Mouse (Mus musculus) CH12.LX (cell line): ENCODE data around the gene Sgsh. TPM values are rescaled to one million over a fixed set of nuclear protein-coding genes. Genes with fewer than 3 reads are reported as not detected.

ENCODE experiments used
- DNase-seq: peaks from one replicate; pipeline ENCODE4 v3.0.0-alpha.2; 2013; ENCODE audit errors: extremely low read depth
- H3K27ac ChIP-seq: 2 replicates; pipeline ENCODE4 v1.5.1; 2012; ENCODE audit warnings: low read depth, mild to moderate bottlenecking, control low read depth, moderate library complexity; ENCODE audit not compliant: insufficient read depth
- H3K27me3 ChIP-seq: replicated peaks from 2 replicates; pipeline ENCODE3; 2012; ENCODE audit warnings: inconsistent platforms
- H3K36me3 ChIP-seq, 2 experiments: replicated peaks in 1 of 2; 2 replicates each; pipeline versions ENCODE3 to v1.6.1; 2012; ENCODE audit warnings: inconsistent platforms in 1 of 2, low read length in 1 of 2, mild to moderate bottlenecking in 1 of 2, mixed read lengths in 1 of 2, moderate library complexity in 1 of 2; ENCODE audit not compliant: control insufficient read depth in 1 of 2, insufficient read depth in 1 of 2
- H3K4me1 ChIP-seq, 2 experiments: 2 replicates each; pipeline ENCODE4 v1.6.1; 2012; ENCODE audit warnings: inconsistent platforms in 1 of 2, moderate library complexity in 1 of 2; ENCODE audit not compliant: insufficient read depth in 2 of 2, control insufficient read depth in 1 of 2
- H3K4me2 ChIP-seq: 2 replicates; pipeline ENCODE4 v1.6.1; 2012; ENCODE audit warnings: low read depth, mild to moderate bottlenecking, control low read depth; ENCODE audit not compliant: poor library complexity, insufficient read depth, severe bottlenecking
- H3K4me3 ChIP-seq, 3 experiments: fragments of 150-350 bp in 1 of 3; sonication (generic) in 1 of 3; replicated peaks in 1 of 3; 2 replicates each; pipeline versions ENCODE3 to v1.5.1; 2011 to 2012; ENCODE audit warnings: low read depth in 2 of 3, low read length in 2 of 3, mild to moderate bottlenecking in 2 of 3, moderate library complexity in 2 of 3, control low read depth in 1 of 3, improper control_type of control experiment in 1 of 3, inconsistent platforms in 1 of 3, mixed read lengths in 1 of 3; ENCODE audit not compliant: poor library complexity in 1 of 3
- H3K79me2 ChIP-seq: replicated peaks from 2 replicates; pipeline ENCODE4 v1.6.1; 2012; ENCODE audit warnings: mild to moderate bottlenecking, moderate library complexity; ENCODE audit not compliant: control insufficient read depth, poor library complexity, insufficient read depth, severe bottlenecking; ENCODE audit errors: extremely low read depth
- H3K9ac ChIP-seq: 2 replicates; pipeline ENCODE4 v1.6.1; 2012; ENCODE audit warnings: low read depth, mild to moderate bottlenecking, control low read depth, moderate library complexity; ENCODE audit not compliant: insufficient read depth
- H3K9me3 ChIP-seq: replicated peaks from 2 replicates; pipeline ENCODE3; 2012; ENCODE audit warnings: low read length, inconsistent platforms, mixed read lengths
- BHLHE40 ChIP-seq: IDR thresholded peaks from 2 replicates; pipeline ENCODE4 v1.6.1; 2011; ENCODE audit warnings: mild to moderate bottlenecking, low read depth, low read length, improper control_type of control experiment
- CHD1 ChIP-seq: IDR thresholded peaks from 2 replicates; pipeline ENCODE4 v1.6.1; 2012; ENCODE audit warnings: low read depth, low read length, improper control_type of control experiment, inconsistent platforms
- CTCF ChIP-seq, 2 experiments: IDR thresholded peaks in 1 of 2; conservative IDR thresholded peaks in 1 of 2; 2 replicates each; pipeline ENCODE4 v1.5.1; 2011 to 2012; ENCODE audit warnings: low read depth in 2 of 2, low read length in 2 of 2, improper control_type of control experiment in 1 of 2, inconsistent platforms in 1 of 2, mild to moderate bottlenecking in 1 of 2, moderate library complexity in 1 of 2
- GABPA ChIP-seq: IDR thresholded peaks from 2 replicates; pipeline ENCODE4 v1.6.1; 2012; ENCODE audit warnings: low read depth, low read length, improper control_type of control experiment, inconsistent platforms; ENCODE audit not compliant: insufficient replicate concordance
- IRF4 ChIP-seq: IDR thresholded peaks from 2 replicates; pipeline ENCODE4 v1.6.1; 2014; ENCODE audit warnings: low read depth, mild to moderate bottlenecking, inconsistent platforms, low read length, improper control_type of control experiment
- JUND ChIP-seq: conservative IDR thresholded peaks from 2 replicates; pipeline ENCODE4 v1.6.1; 2011; ENCODE audit warnings: low read depth, low read length, improper control_type of control experiment
- MAFK ChIP-seq: IDR thresholded peaks from 2 replicates; pipeline ENCODE4 v1.6.1; 2011; ENCODE audit warnings: low read length, improper control_type of control experiment; ENCODE audit not compliant: insufficient replicate concordance
- MAZ ChIP-seq: IDR thresholded peaks from 2 replicates; pipeline ENCODE4 v1.6.1; 2012; ENCODE audit warnings: low read depth, mild to moderate bottlenecking, inconsistent platforms, low read length, improper control_type of control experiment, moderate library complexity
- MXI1 ChIP-seq: IDR thresholded peaks from 2 replicates; pipeline ENCODE4 v1.6.1; 2011; ENCODE audit warnings: mild to moderate bottlenecking, low read depth, low read length, improper control_type of control experiment
- NELFE ChIP-seq: IDR thresholded peaks from 2 replicates; pipeline ENCODE4 v1.6.1; 2011; ENCODE audit warnings: low read depth, low read length, improper control_type of control experiment
- NRF1 ChIP-seq: IDR thresholded peaks from 2 replicates; pipeline ENCODE4 v1.6.1; 2014; ENCODE audit warnings: low read depth, mild to moderate bottlenecking, inconsistent platforms, low read length, improper control_type of control experiment, moderate library complexity
- POLR2A ChIP-seq: IDR thresholded peaks from 2 replicates; pipeline ENCODE4 v1.6.1; 2011; ENCODE audit warnings: low read depth, mild to moderate bottlenecking, improper control_type of control experiment, low read length
- POLR2AphosphoS2 ChIP-seq: IDR thresholded peaks from 2 replicates; pipeline ENCODE4 v1.6.1; 2011; ENCODE audit warnings: low read depth, low read length, improper control_type of control experiment
- RAD21 ChIP-seq: IDR thresholded peaks from 2 replicates; pipeline ENCODE4 v1.6.1; 2011; ENCODE audit warnings: low read depth, mild to moderate bottlenecking, low read length, improper control_type of control experiment, moderate library complexity
- RCOR1 ChIP-seq: conservative IDR thresholded peaks from 2 replicates; pipeline ENCODE4 v1.6.1; 2012; ENCODE audit warnings: low read depth, mild to moderate bottlenecking, inconsistent platforms, low read length, improper control_type of control experiment
- SMC3 ChIP-seq: IDR thresholded peaks from 2 replicates; pipeline ENCODE4 v1.6.1; 2011; ENCODE audit warnings: low read depth, low read length, improper control_type of control experiment
- TBP ChIP-seq: conservative IDR thresholded peaks from 2 replicates; pipeline ENCODE4 v1.6.1; 2011; ENCODE audit warnings: low read depth, low read length, improper control_type of control experiment
- TCF12 ChIP-seq: IDR thresholded peaks from 2 replicates; pipeline ENCODE4 v1.6.1; 2014; ENCODE audit warnings: low read depth, mild to moderate bottlenecking, inconsistent platforms, low read length, improper control_type of control experiment
- ZC3H11A ChIP-seq: IDR thresholded peaks from 2 replicates; pipeline ENCODE4 v1.6.1; 2012; ENCODE audit warnings: low read depth, mild to moderate bottlenecking, inconsistent platforms, low read length, improper control_type of control experiment
- ZMIZ1 ChIP-seq: IDR thresholded peaks from 2 replicates; pipeline ENCODE4 v1.6.1; 2012; ENCODE audit warnings: low read depth, mild to moderate bottlenecking, inconsistent platforms, low read length, improper control_type of control experiment
- ZNF384 ChIP-seq: IDR thresholded peaks from 2 replicates; pipeline ENCODE4 v1.6.1; 2012; ENCODE audit warnings: low read depth, low read length, improper control_type of control experiment, inconsistent platforms
- dilution Hi-C: fragments of 300-500 bp; cut with MboI; formaldehyde crosslinking; loops from 2 replicates; pipeline ENCODE4 v1.14.3; 2020; ENCODE audit warnings: low sequenced_read_pairs; ENCODE audit not compliant: extremely low pct_unique_long_range_greater_than_20kb, extremely low pct_ligation_motif_present
- in situ Hi-C: fragments of 300-500 bp; cut with MboI; formaldehyde crosslinking; loops from 3 replicates; pipeline ENCODE4 v1.14.3; 2019; ENCODE audit warnings: low sequenced_read_pairs, low pct_ligation_motif_present, low pct_unique_long_range_greater_than_20kb, mixed read lengths
- polyA plus RNA-seq: library from polyadenylated mRNA; unstranded; fragments of >175 nt; gene quantifications from 2 replicates; pipeline ENCODE4 v1.2.1, GENCODE M21; 2012; ENCODE audit warnings: low read depth; ENCODE audit not compliant: insufficient read length
- total RNA-seq, 2 experiments: library from RNA; depleted of rRNA; stranded (reverse); fragments of 300-350 nt in 1 of 2; fragments of >200 nt in 1 of 2; gene quantifications; 2 replicates each; pipeline ENCODE4 v1.2.3; 2012 to 2014

Sgsh gene
- total and polyA plus RNA-seq, 3 experiments, result 3.2 to 12.2 (median 10.6) TPM

- Histone ChIP-seq H3K36me3 (peaks cover 51 to 74% of the 10 kb centered on the region in 2 experiments), H3K4me1 (peaks cover 4 to 16% of the 10 kb centered on the region in 2 experiments; a peak in 3 of 4 replicates), H3K9me3 (no peaks in the 10 kb centered on the region), H3K4me2 (no peak overlapping the region), H3K9ac (no peak overlapping the region), H3K27me3 (no peaks in the 10 kb centered on the region), H3K79me2 (no peaks in the 10 kb centered on the region), H3K4me3 (no peak overlapping the region), H3K27ac (no peak overlapping the region)
- dilution Hi-C loops, result no loop called here
- in situ Hi-C loops, result loop anchor here (10.0 kb wide), 1 partner anchor 68 kb away; no protein-coding TSS in a partner anchor
- no peak for DNase-seq
- no peak for TF ChIP-seq IRF4
- no peak for TF ChIP-seq POLR2A
- TF ChIP-seq ZMIZ1, result no peak
- TF ChIP-seq TCF12, result no peak
- TF ChIP-seq GABPA, result no peak
- TF ChIP-seq CTCF (conservative IDR thresholded peaks at IDR 0.05 in 1 of 2, IDR thresholded peaks at IDR 0.05 in 1 of 2; ENCODE audit: low read depth in 2 of 2, low read length in 2 of 2), result no peak
- TF ChIP-seq MXI1, result no peak
- no peak for TF ChIP-seq RAD21
- no peak for TF ChIP-seq ZNF384
- TF ChIP-seq NRF1, result no peak
- no peak for TF ChIP-seq TBP
- TF ChIP-seq CHD1, result no peak
- TF ChIP-seq POLR2AphosphoS2, result no peak
- TF ChIP-seq SMC3, result no peak
These were observed 8.2 kb downstream of the Sgsh start for GRCm38 (mm10) chr11:119347125-119347524.

GRCm38 (mm10) chr11:119344865-119345264 is 10.5 kb downstream of the Sgsh start:
- H3K4me1 ChIP-seq, result peaks cover 3 to 13% of the 10 kb centered on the region in 2 experiments; a peak in 3 of 4 replicates
- H3K36me3 ChIP-seq, result peaks cover 38 to 60% of the 10 kb centered on the region in 2 experiments
- no peaks in the 10 kb centered on the region for H3K9me3 ChIP-seq
- H3K4me3 ChIP-seq, result no peak overlapping the region
- no peak overlapping the region for H3K4me2 ChIP-seq
- in situ Hi-C loops, result loop anchor here (5.0 to 10.0 kb wide), 2 partner anchors 70 to 97 kb away; no protein-coding TSS in a partner anchor
- no peak for DNase-seq
- no peak overlapping the region for H3K27ac ChIP-seq
- H3K9ac ChIP-seq, result no peak overlapping the region
- dilution Hi-C loops, result no loop called here
- TF ChIP-seq CTCF (conservative IDR thresholded peaks at IDR 0.05 in 1 of 2, IDR thresholded peaks at IDR 0.05 in 1 of 2; ENCODE audit: low read depth in 2 of 2, low read length in 2 of 2) (no peak), POLR2AphosphoS2 (no peak), MXI1 (no peak), MAFK (no peak), ZC3H11A (no peak), BHLHE40 (no peak), JUND (no peak), TBP (no peak), GABPA (no peak), RCOR1 (no peak), POLR2A (no peak), ZNF384 (no peak), MAZ (no peak), NELFE (no peak), CHD1 (no peak), NRF1 (no peak)
- H3K79me2 ChIP-seq, result no peaks in the 10 kb centered on the region
- H3K27me3 ChIP-seq, result no peaks in the 10 kb centered on the region
